Mouse (Mus musculus) liver, adult 2 months (tissue): ENCODE measurements around the gene Mlf2. TPM values are rescaled to one million over a fixed set of nuclear protein-coding genes. Genes with fewer than 3 reads are reported as not detected.

Source experiments
- DNase-seq: peaks from one replicate; pipeline ENCODE4 v3.0.0-alpha.2; 2011; ENCODE audit warnings: low read depth, low spot score; ENCODE audit errors: extremely low read depth
- H3K27ac ChIP-seq: fragments of 200-500 bp; replicated peaks from 2 replicates; pipeline ENCODE4 v1.5.1; 2012; ENCODE audit warnings: low read depth, mild to moderate bottlenecking, control low read depth, inconsistent platforms, low read length; ENCODE audit not compliant: insufficient read depth
- H3K27me3 ChIP-seq: fragments of 200-500 bp; 2 replicates; pipeline ENCODE4 v1.6.1; 2012; ENCODE audit warnings: mild to moderate bottlenecking, moderate library complexity, low read length, inconsistent platforms; ENCODE audit not compliant: control insufficient read depth, insufficient read depth
- H3K36me3 ChIP-seq: fragments of 200-500 bp; 2 replicates; pipeline ENCODE4 v1.6.1; 2012; ENCODE audit warnings: low read length, inconsistent platforms; ENCODE audit not compliant: control insufficient read depth, insufficient read depth
- H3K4me1 ChIP-seq: fragments of 200-500 bp; 2 replicates; pipeline ENCODE4 v1.6.1; 2011; ENCODE audit warnings: low read length; ENCODE audit not compliant: control insufficient read depth, insufficient read depth
- H3K4me3 ChIP-seq: fragments of 200-500 bp; 2 replicates; pipeline ENCODE4 v1.5.1; 2011; ENCODE audit warnings: low read depth, mild to moderate bottlenecking, control low read depth, low read length, moderate library complexity; ENCODE audit not compliant: insufficient read depth
- H3K79me2 ChIP-seq: fragments of 200-500 bp; 2 replicates; pipeline ENCODE4 v1.6.1; 2012; ENCODE audit warnings: inconsistent platforms, mild to moderate bottlenecking, low read length, moderate library complexity; ENCODE audit not compliant: control insufficient read depth, insufficient read depth
- H3K9ac ChIP-seq: fragments of 200-500 bp; 2 replicates; pipeline ENCODE4 v1.6.1; 2012; ENCODE audit warnings: low read depth, mild to moderate bottlenecking, control low read depth, inconsistent platforms, low read length
- CTCF ChIP-seq: fragments of 200-500 bp; IDR thresholded peaks from 2 replicates; pipeline ENCODE4 v1.5.1; 2011; ENCODE audit warnings: low read depth, low read length, control low read depth
- POLR2A ChIP-seq: fragments of 200-500 bp; IDR thresholded peaks from 2 replicates; pipeline ENCODE4 v1.6.1; 2011; ENCODE audit warnings: low read length, control low read depth; ENCODE audit not compliant: insufficient read depth; ENCODE audit errors: extremely low read depth
- WGBS: fragments of 180-500 bp; shearing (Covaris S2); methylation state at CpG from one replicate; pipeline ENCODE4 v1.1.7; 2018; 5-methylcytosine and 5-hydroxymethylcytosine counted together
- polyA plus RNA-seq: library from polyadenylated mRNA; depleted of rRNA; stranded (reverse); fragments of >200 nt; gene quantifications from 2 replicates; pipeline ENCODE4 v1.2.3, GENCODE M21; 2012
- total RNA-seq: library from RNA; depleted of rRNA; stranded (reverse); fragments of >200 nt; gene quantifications from 2 replicates; pipeline ENCODE4 v1.2.3, GENCODE M21; 2014

Gene Mlf2
- total and polyA plus RNA-seq, 2 experiments: 74.6 to 265 TPM

DNA sequence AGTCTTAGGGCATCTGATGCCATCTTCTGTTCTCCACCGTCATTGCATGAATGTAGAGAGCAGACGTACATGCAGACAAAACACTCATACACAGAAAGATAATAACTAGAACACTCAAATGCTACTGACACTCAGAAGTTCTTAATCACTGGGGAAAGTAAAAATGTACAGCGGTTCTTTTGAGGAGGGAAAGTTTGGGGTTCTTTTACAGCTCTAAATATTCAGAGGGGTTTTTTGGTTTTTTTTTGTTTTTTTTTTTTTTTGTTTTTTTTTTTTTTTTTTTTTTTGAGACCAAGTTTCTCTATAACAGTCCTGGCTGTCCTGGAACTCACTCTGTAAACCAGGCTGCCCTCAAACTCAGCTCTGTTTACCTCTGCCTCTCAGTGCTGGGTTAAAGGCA lies 1.9 kb downstream of the Mlf2 start:
- no peak overlapping the region for H3K9ac ChIP-seq
- 96% methylated on average over 3 of the region's 3 CpGs for WGBS
- peaks cover 17% of the 10 kb centered on the region for H3K36me3 ChIP-seq
- H3K79me2 ChIP-seq: peaks cover 11% of the 10 kb centered on the region; the same call in 1 of the 2 replicates
- TF ChIP-seq CTCF (no peak), POLR2A (no peak)
- H3K27ac ChIP-seq: no peak overlapping the region
- H3K27me3 ChIP-seq: no peaks in the 10 kb centered on the region
- no peak overlapping the region for H3K4me3 ChIP-seq
- H3K4me1 ChIP-seq: peaks cover 14% of the 10 kb centered on the region; the same call in 1 of the 2 replicates
- DNase-seq: no peak

DNA sequence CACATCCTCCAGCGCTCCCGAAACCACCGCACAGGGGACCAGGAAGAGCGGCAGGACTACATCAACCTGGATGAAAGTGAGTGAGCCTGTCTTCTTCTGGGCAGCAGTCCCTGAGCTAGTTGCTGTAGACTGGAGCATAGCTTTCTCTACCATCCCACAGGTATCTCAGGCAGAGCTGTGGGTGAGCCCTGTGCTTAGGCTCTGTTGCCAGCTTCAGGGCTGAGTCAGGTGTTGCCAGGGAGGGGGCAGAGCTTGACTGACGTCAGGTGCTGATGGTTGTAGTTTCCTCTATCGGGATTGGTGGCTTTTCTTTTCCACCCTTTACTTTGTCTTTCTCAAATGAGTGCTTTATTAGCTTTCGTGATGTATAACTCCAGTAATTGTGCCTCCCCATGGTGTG lies 3.5 kb downstream of the Mlf2 start:
- Histone ChIP-seq H3K4me1 (peaks cover 10% of the 10 kb centered on the region; the same call in 1 of the 2 replicates), H3K79me2 (peaks cover 11% of the 10 kb centered on the region; the same call in 1 of the 2 replicates), H3K27me3 (no peaks in the 10 kb centered on the region), H3K36me3 (peaks cover 17% of the 10 kb centered on the region), H3K4me3 (no peak overlapping the region), H3K9ac (no peak overlapping the region), H3K27ac (no peak overlapping the region)
- 91% methylated on average over 7 of the region's 7 CpGs for WGBS
- TF ChIP-seq POLR2A (no peak), CTCF (no peak)
- DNase-seq: no peak

GRCm38 (mm10) chr6:124936681-124937080 lies 5.5 kb downstream of the Mlf2 start:
- TF ChIP-seq POLR2A (no peak), CTCF (no peak)
- Histone ChIP-seq H3K36me3 (peaks cover 17% of the 10 kb centered on the region), H3K4me3 (no peak overlapping the region), H3K79me2 (peaks cover 8% of the 10 kb centered on the region; the same call in 1 of the 2 replicates), H3K9ac (no peak overlapping the region), H3K4me1 (peaks cover 8% of the 10 kb centered on the region; the same call in 1 of the 2 replicates), H3K27me3 (no peaks in the 10 kb centered on the region), H3K27ac (no peak overlapping the region)
- 65% methylated on average over 1 of the region's 1 CpGs for WGBS
- DNase-seq: no peak

DNA sequence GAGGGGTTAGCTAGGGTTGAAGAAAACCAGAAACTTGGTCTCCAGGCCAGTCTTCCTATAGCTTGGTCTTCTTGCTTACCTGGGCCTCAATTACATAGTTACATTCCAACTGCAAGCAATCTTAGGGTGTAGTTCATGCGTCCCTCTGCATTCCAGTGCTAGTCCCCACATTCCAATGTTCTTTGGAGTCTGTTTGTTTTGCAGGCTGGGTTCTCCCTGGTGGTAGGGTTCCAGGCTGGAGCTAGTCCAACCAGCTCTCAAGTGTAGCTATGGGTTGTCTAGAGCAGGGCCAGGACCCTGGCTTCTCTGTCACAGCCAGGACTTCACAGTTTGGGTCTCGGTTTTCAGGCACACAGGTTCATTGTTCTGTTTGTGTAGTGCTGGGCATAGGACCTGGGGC lies 6.3 kb downstream of the Mlf2 start:
- H3K27ac ChIP-seq: no peak overlapping the region
- WGBS: 87% methylated on average over 2 of the region's 2 CpGs
- no peak overlapping the region for H3K4me3 ChIP-seq
- TF ChIP-seq CTCF: no peak
- no peak for TF ChIP-seq POLR2A
- no peak overlapping the region for H3K9ac ChIP-seq
- no peak for DNase-seq
- peaks cover 17% of the 10 kb centered on the region for H3K36me3 ChIP-seq
- H3K4me1 ChIP-seq: peaks cover under 1% of the 10 kb centered on the region; the same call in 1 of the 2 replicates
- no peaks in the 10 kb centered on the region for H3K79me2 ChIP-seq
- no peaks in the 10 kb centered on the region for H3K27me3 ChIP-seq

GRCm38 (mm10) chr6:124938554-124938953 lies 7.4 kb downstream of the Mlf2 start:
- peaks cover 17% of the 10 kb centered on the region for H3K36me3 ChIP-seq

GRCm38 (mm10) chr6:124941679-124942078 lies 10.5 kb downstream of the Mlf2 start:
- WGBS: 89% methylated on average over 1 of the region's 1 CpGs
- H3K4me3 ChIP-seq: no peak overlapping the region
- H3K27ac ChIP-seq: no peak overlapping the region
- no peak for DNase-seq
- H3K4me1 ChIP-seq: no peaks in the 10 kb centered on the region
- no peaks in the 10 kb centered on the region for H3K36me3 ChIP-seq
- no peaks in the 10 kb centered on the region for H3K79me2 ChIP-seq
- no peak for TF ChIP-seq POLR2A
- TF ChIP-seq CTCF: no peak
- no peaks in the 10 kb centered on the region for H3K27me3 ChIP-seq
- no peak overlapping the region for H3K9ac ChIP-seq

More at GRCm38 (mm10) chr6:124938554-124938953, 7.4 kb downstream of the Mlf2 start:
- 96% methylated on average over 7 of the region's 7 CpGs for WGBS
- no peaks in the 10 kb centered on the region for H3K79me2 ChIP-seq
- H3K27ac ChIP-seq: no peak overlapping the region
- no peak for DNase-seq
- no peak overlapping the region for H3K9ac ChIP-seq
- no peak for TF ChIP-seq POLR2A
- no peak for TF ChIP-seq CTCF
- H3K4me1 ChIP-seq: no peaks in the 10 kb centered on the region
- no peaks in the 10 kb centered on the region for H3K27me3 ChIP-seq
- no peak overlapping the region for H3K4me3 ChIP-seq
